In the genomic region with DNA sequence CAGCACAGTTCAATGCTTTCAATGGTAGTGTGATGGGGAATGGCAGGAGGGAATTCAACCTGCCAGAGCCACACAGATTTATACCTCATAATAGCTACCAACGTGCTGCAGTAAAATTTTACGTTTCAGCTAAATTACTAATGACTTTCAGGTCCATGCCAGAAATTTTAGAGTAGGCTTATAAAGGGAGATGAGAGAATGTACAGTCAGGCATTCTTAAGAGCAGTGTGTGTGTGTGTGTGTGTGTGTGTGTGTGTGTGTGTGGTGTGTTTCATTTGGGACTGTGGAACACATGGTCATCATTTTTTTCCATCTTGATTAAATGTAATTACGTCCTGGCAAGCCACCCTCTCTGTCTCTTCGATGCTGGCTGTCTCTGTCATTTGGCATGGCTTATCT, we compare ENCODE assay signal across 21 mouse cellular contexts.
A peak's percentile ranks its signal among the peaks of the same experiment; 100 is the strongest.
DNase-seq lines count a peak whose midpoint lies in the region; ATAC-seq lines count a peak whose summit lies in the region.
"Had no signal": no experiment of that assay in that cellular context is flagged by ENCODE, and none has a peak within 500 bp of the region (broad histone marks: within the 10 kb centered on the region; RNA-seq: fewer than 3 reads in every experiment).

No protein-coding gene starts in this region.

- no peak overlapping the region for H3K9ac ChIP-seq in forebrain, embryonic 13.5 days
- no peak overlapping the region for H3K9ac ChIP-seq in forebrain, embryonic 12.5 days
- H3K9ac ChIP-seq in hindbrain, embryonic 16.5 days (ENCODE audit: low read depth, low read length): no peak overlapping the region
- no peak overlapping the region for H3K9ac ChIP-seq in heart, embryonic 11.5 days (ENCODE audit: low read depth, low read length)
- H3K9ac ChIP-seq: embryonic facial prominence, embryonic 15.5 days; heart, embryonic 13.5 days; liver, embryonic 13.5 days; lung, embryonic 14.5 days; midbrain, embryonic 15.5 days had no signal

- no peak overlapping the region for H3K4me3 ChIP-seq in forebrain, embryonic 13.5 days
- no peak overlapping the region for H3K4me3 ChIP-seq in forebrain, embryonic 12.5 days (replicated peaks)
- no peak overlapping the region for H3K4me3 ChIP-seq in hindbrain, embryonic 16.5 days (ENCODE audit: low read length)
- H3K4me3 ChIP-seq in hindbrain, embryonic 10.5 days: no peak overlapping the region
- no peak overlapping the region for H3K4me3 ChIP-seq in heart, embryonic 11.5 days (ENCODE audit: low read depth, low read length)
- H3K4me3 ChIP-seq: embryonic facial prominence, embryonic 15.5 days; heart, embryonic 13.5 days; liver, embryonic 13.5 days; midbrain, embryonic 15.5 days; myocyte had no signal

- DNase-seq in hindbrain, embryonic 10.5 days (ENCODE audit: low spot score): no peak
- DNase-seq in right cerebral cortex, postnatal 4 days: peak; percentile 29
- no peak for DNase-seq in right cerebral cortex, postnatal 14 days
- DNase-seq: adrenal gland, postnatal 10 days; kidney, adult 8-10 months; kidney, postnatal 14 days; liver, embryonic 13.5 days; lung, embryonic 14.5 days; lung, postnatal 36 days; spleen, adult 18-20 months; thymus, postnatal 36 days had no signal

- H3K27ac ChIP-seq in forebrain, embryonic 13.5 days: no peak overlapping the region
- H3K27ac ChIP-seq in forebrain, embryonic 12.5 days: no peak overlapping the region
- H3K27ac ChIP-seq in hindbrain, embryonic 16.5 days (ENCODE audit: low read depth, low read length): no peak overlapping the region
- H3K27ac ChIP-seq in hindbrain, embryonic 10.5 days: no peak overlapping the region
- no peak overlapping the region for H3K27ac ChIP-seq in heart, embryonic 11.5 days (ENCODE audit: low read depth, low read length)
- H3K27ac ChIP-seq: embryonic facial prominence, embryonic 15.5 days; heart, embryonic 13.5 days; liver, embryonic 13.5 days; midbrain, embryonic 15.5 days had no signal

- no peaks in the 10 kb centered on the region for H3K36me3 ChIP-seq in forebrain, embryonic 13.5 days (ENCODE audit: poor library complexity, severe bottlenecking)
- no peaks in the 10 kb centered on the region for H3K36me3 ChIP-seq in forebrain, embryonic 12.5 days (replicated peaks)
- H3K36me3 ChIP-seq in hindbrain, embryonic 16.5 days (ENCODE audit: control insufficient read depth, insufficient read depth, low read length): no peaks in the 10 kb centered on the region
- no peaks in the 10 kb centered on the region for H3K36me3 ChIP-seq in hindbrain, embryonic 10.5 days
- H3K36me3 ChIP-seq in heart, embryonic 11.5 days (ENCODE audit: control insufficient read depth, insufficient read depth, low read length): no peaks in the 10 kb centered on the region
- H3K36me3 ChIP-seq: embryonic facial prominence, embryonic 15.5 days; G1E; heart, embryonic 13.5 days; liver, embryonic 13.5 days; midbrain, embryonic 15.5 days had no signal

- no peaks in the 10 kb centered on the region for H3K4me1 ChIP-seq in forebrain, embryonic 13.5 days
- H3K4me1 ChIP-seq in forebrain, embryonic 12.5 days: no peaks in the 10 kb centered on the region
- H3K4me1 ChIP-seq in hindbrain, embryonic 16.5 days (ENCODE audit: control insufficient read depth, insufficient read depth, low read depth, low read length): no peaks in the 10 kb centered on the region
- no peaks in the 10 kb centered on the region for H3K4me1 ChIP-seq in hindbrain, embryonic 10.5 days (replicated peaks)
- no peaks in the 10 kb centered on the region for H3K4me1 ChIP-seq in heart, embryonic 11.5 days (ENCODE audit: control insufficient read depth, insufficient read depth, low read length)
- H3K4me1 ChIP-seq: heart, embryonic 13.5 days; liver, embryonic 13.5 days; midbrain, embryonic 15.5 days had no signal

- H3K27me3 ChIP-seq in forebrain, embryonic 13.5 days: no peaks in the 10 kb centered on the region
- no peaks in the 10 kb centered on the region for H3K27me3 ChIP-seq in forebrain, embryonic 12.5 days
- no peaks in the 10 kb centered on the region for H3K27me3 ChIP-seq in hindbrain, embryonic 16.5 days (replicated peaks; ENCODE audit: control insufficient read depth, insufficient read depth, low read length)
- no peaks in the 10 kb centered on the region for H3K27me3 ChIP-seq in hindbrain, embryonic 10.5 days (ENCODE audit: insufficient read depth, poor library complexity, severe bottlenecking)
- H3K27me3 ChIP-seq in heart, embryonic 11.5 days (ENCODE audit: control insufficient read depth, insufficient read depth, low read length): no peaks in the 10 kb centered on the region
- H3K27me3 ChIP-seq: embryonic facial prominence, embryonic 15.5 days; heart, embryonic 13.5 days; liver, embryonic 13.5 days; midbrain, embryonic 15.5 days had no signal

- WGBS in forebrain, embryonic 13.5 days: 80% methylated on average over 4 of the region's 4 CpGs
- 88% methylated on average over 4 of the region's 4 CpGs for WGBS in forebrain, embryonic 12.5 days
- 66% methylated on average over 4 of the region's 4 CpGs for WGBS in hindbrain, embryonic 16.5 days
- 94% methylated on average over 4 of the region's 4 CpGs for WGBS in hindbrain, embryonic 10.5 days
- WGBS in heart, embryonic 11.5 days (ENCODE audit: insufficient replicate concordance): 71% methylated on average over 4 of the region's 4 CpGs

- ATAC-seq in forebrain, embryonic 13.5 days: peak; percentile 51; the same call in 1 of the 2 replicates
- no peak for ATAC-seq in forebrain, embryonic 12.5 days (ENCODE audit: low FRiP score)
- peak; percentile 54 for ATAC-seq in hindbrain, embryonic 16.5 days
- ATAC-seq in heart, embryonic 11.5 days (replicated peaks; ENCODE audit: insufficient number of reproducible peaks, low FRiP score, low TSS enrichment): no peak
- ATAC-seq: activated CD4-positive, CD25-positive, alpha-beta regulatory T cell, adult 4 months; midbrain, embryonic 15.5 days had no signal

- no peaks in the 10 kb centered on the region for H3K9me3 ChIP-seq in forebrain, embryonic 13.5 days (replicated peaks)
- no peaks in the 10 kb centered on the region for H3K9me3 ChIP-seq in forebrain, embryonic 12.5 days
- no peaks in the 10 kb centered on the region for H3K9me3 ChIP-seq in hindbrain, embryonic 16.5 days (ENCODE audit: control insufficient read depth, low read length)
- H3K9me3 ChIP-seq in hindbrain, embryonic 10.5 days: no peaks in the 10 kb centered on the region
- H3K9me3 ChIP-seq in heart, embryonic 11.5 days (replicated peaks; ENCODE audit: control insufficient read depth, low read length): no peaks in the 10 kb centered on the region
- H3K9me3 ChIP-seq: embryonic facial prominence, embryonic 15.5 days; heart, embryonic 13.5 days; liver, embryonic 13.5 days; midbrain, embryonic 15.5 days had no signal

- no peak overlapping the region for H3K4me2 ChIP-seq in forebrain, embryonic 13.5 days
- H3K4me2 ChIP-seq in forebrain, embryonic 12.5 days: no peak overlapping the region
- no peak overlapping the region for H3K4me2 ChIP-seq in hindbrain, embryonic 16.5 days (ENCODE audit: low read length)
- H3K4me2 ChIP-seq in heart, embryonic 11.5 days: no peak overlapping the region
- H3K4me2 ChIP-seq: embryonic facial prominence, embryonic 15.5 days; heart, embryonic 13.5 days; liver, embryonic 13.5 days; lung, embryonic 14.5 days; midbrain, embryonic 15.5 days had no signal

Comparison
In these comparisons a context has a peak if more than half of its experiments do, and no peak if none do; other contexts are left out.
1. ATAC-seq: peak in forebrain, embryonic 13.5 days (single experiment) and hindbrain, embryonic 16.5 days (single experiment); none in forebrain, embryonic 12.5 days (single experiment) and heart, embryonic 11.5 days (single experiment).